Mouse (Mus musculus): ENCODE data around the gene Cog7. TPM values are rescaled to one million over a fixed set of nuclear protein-coding genes. Genes with fewer than 3 reads are reported as not detected.

Cog7 gene
- polyA plus RNA-seq, 1 experiment, result 14.0 TPM

DNA sequence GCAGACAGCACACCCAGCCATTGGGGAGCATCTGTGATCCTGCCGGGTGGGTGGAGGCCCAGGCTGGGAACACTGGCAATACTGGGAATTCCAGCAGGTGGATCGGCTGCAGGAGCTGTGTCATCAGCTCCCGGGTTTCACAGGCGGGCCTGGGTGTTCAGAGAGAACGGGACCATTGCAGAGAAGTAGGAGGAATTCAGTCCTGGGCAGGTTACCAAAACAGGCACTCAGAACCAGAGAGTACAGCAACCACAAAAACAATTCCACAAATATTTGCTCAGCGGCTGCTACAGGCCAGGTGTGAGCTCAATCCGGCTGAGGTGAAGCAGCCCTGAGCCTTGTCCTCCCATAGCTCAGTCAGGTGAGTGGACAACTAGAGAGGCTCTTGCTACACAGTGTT, 144.7 kb downstream of the Cog7 start:
- no peak for TF ChIP-seq CTCF (IDR thresholded peaks at IDR 0.05; ENCODE audit: control insufficient read depth, insufficient read depth, insufficient read length)
- no peak for TF ChIP-seq USF1 (IDR thresholded peaks at IDR 0.05; ENCODE audit: low read depth)
- no peak for TF ChIP-seq FOSL1 (IDR thresholded peaks at IDR 0.05; ENCODE audit: insufficient read depth, low read length, poor library complexity, severe bottlenecking)
- TF ChIP-seq MYOG (IDR thresholded peaks at IDR 0.05; ENCODE audit: control insufficient read depth, extremely low read depth, insufficient read length), result no peak
- no peak for TF ChIP-seq CEBPB (IDR thresholded peaks at IDR 0.05; ENCODE audit: low read depth)
- no peak for TF ChIP-seq MYOD1 (IDR thresholded peaks at IDR 0.05; ENCODE audit: control insufficient read depth, insufficient read length, low read depth)
- TF ChIP-seq MAX (IDR thresholded peaks at IDR 0.05), result no peak
- Histone ChIP-seq H3K79me2 (ENCODE audit: control insufficient read depth, insufficient read depth) (no peaks in the 10 kb centered on the region), H3K4me3 (ENCODE audit: insufficient read depth, poor library complexity, severe bottlenecking) (no peak overlapping the region), H3K36me3 (ENCODE audit: control insufficient read depth, insufficient read depth) (no peaks in the 10 kb centered on the region), H3K79me3 (ENCODE audit: low read depth) (no peaks in the 10 kb centered on the region), H3ac (ENCODE audit: control insufficient read depth, insufficient read length, low read depth) (no peak overlapping the region), H3K27me3 (ENCODE audit: control insufficient read depth, insufficient read depth, insufficient read length) (no peaks in the 10 kb centered on the region)

DNA sequence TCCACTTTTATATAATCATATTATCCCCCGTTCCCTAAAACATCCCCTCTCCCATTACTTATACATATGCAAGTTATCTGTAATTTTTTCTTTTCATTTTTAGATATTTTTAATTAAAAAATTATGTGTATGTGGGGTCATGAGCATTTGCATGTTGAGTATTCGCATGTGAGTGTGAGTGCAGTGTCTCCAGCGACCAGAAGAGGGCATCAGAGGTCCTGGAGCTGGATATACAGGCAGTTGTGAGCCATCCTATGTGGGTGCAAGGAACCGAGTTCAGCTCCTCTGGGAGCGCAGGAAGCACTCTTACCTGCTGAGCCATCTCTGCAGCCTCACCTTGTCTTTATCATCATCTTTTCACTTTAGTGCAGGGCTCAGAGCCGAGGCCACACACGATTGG, 146.1 kb downstream of the Cog7 start:
- H3K79me2 ChIP-seq (ENCODE audit: control insufficient read depth, insufficient read depth), result no peaks in the 10 kb centered on the region
- H3ac ChIP-seq (ENCODE audit: control insufficient read depth, insufficient read length, low read depth), result no peak overlapping the region
- no peaks in the 10 kb centered on the region for H3K36me3 ChIP-seq (ENCODE audit: control insufficient read depth, insufficient read depth)
- H3K79me3 ChIP-seq (ENCODE audit: low read depth), result no peaks in the 10 kb centered on the region
- TF ChIP-seq USF1 (IDR thresholded peaks at IDR 0.05; ENCODE audit: low read depth), result no peak
- TF ChIP-seq CTCF (IDR thresholded peaks at IDR 0.05; ENCODE audit: control insufficient read depth, insufficient read depth, insufficient read length), result no peak
- TF ChIP-seq MAX (IDR thresholded peaks at IDR 0.05), result no peak
- no peak for TF ChIP-seq MYOG (IDR thresholded peaks at IDR 0.05; ENCODE audit: control insufficient read depth, extremely low read depth, insufficient read length)
- TF ChIP-seq MYOD1 (IDR thresholded peaks at IDR 0.05; ENCODE audit: control insufficient read depth, insufficient read length, low read depth), result no peak
- TF ChIP-seq FOSL1 (IDR thresholded peaks at IDR 0.05; ENCODE audit: insufficient read depth, low read length, poor library complexity, severe bottlenecking), result no peak
- TF ChIP-seq CEBPB (IDR thresholded peaks at IDR 0.05; ENCODE audit: low read depth), result no peak
- no peak overlapping the region for H3K4me3 ChIP-seq (ENCODE audit: insufficient read depth, poor library complexity, severe bottlenecking)
- H3K27me3 ChIP-seq (ENCODE audit: control insufficient read depth, insufficient read depth, insufficient read length), result peaks cover 1% of the 10 kb centered on the region

Other genes starting within 250 kb of the Cog7 start
- not detected for gene Scnn1g, start 247.2 kb downstream of the Cog7 start, polyA plus RNA-seq (2012; fragmentation: generic; extraction: Trizol)
- not detected for gene Scnn1b, start 116.7 kb downstream of the Cog7 start, polyA plus RNA-seq (2012; fragmentation: generic; extraction: Trizol)
- gene Gga2, start 39.5 kb upstream of the Cog7 start, polyA plus RNA-seq (2012; fragmentation: generic; extraction: Trizol), result 86.2 TPM
- 28.4 TPM for gene Ubfd1, start 85.5 kb upstream of the Cog7 start, polyA plus RNA-seq (2012; fragmentation: generic; extraction: Trizol)
- gene Ears2, start 85.6 kb upstream of the Cog7 start, polyA plus RNA-seq (2012; fragmentation: generic; extraction: Trizol), result 11.0 TPM
- 813 TPM for gene Ndufab1, start 120.2 kb upstream of the Cog7 start, polyA plus RNA-seq (2012; fragmentation: generic; extraction: Trizol)
- gene Palb2, start 151.3 kb upstream of the Cog7 start, polyA plus RNA-seq (2012; fragmentation: generic; extraction: Trizol), result 2.8 TPM
- gene Dctn5, start 151.3 kb upstream of the Cog7 start, polyA plus RNA-seq (2012; fragmentation: generic; extraction: Trizol), result 59.1 TPM
- 161 TPM for gene Plk1, start 177.7 kb upstream of the Cog7 start, polyA plus RNA-seq (2012; fragmentation: generic; extraction: Trizol)
- gene Ern2, start 204.5 kb upstream of the Cog7 start, polyA plus RNA-seq (2012; fragmentation: generic; extraction: Trizol), result not detected
- gene Chp2, start 237.8 kb upstream of the Cog7 start, polyA plus RNA-seq (2012; fragmentation: generic; extraction: Trizol), result not detected

Measured in C2C12 (cell line).